17 mouse cellular contexts compared by ENCODE assay signal in genomic region chr7:141803206-141803605, GRCm38 (mm10).
DNase-seq lines count a peak whose midpoint lies in the region.
"Had no signal": no experiment of that assay in that cellular context is flagged by ENCODE, and none has a peak within 500 bp of the region (broad histone marks: within the 10 kb centered on the region; RNA-seq: fewer than 3 reads in every experiment).

No protein-coding gene starts in this region.

- peak; percentile 18 for DNase-seq in right cerebral cortex, adult 18-20 months
- no peak for DNase-seq in right cerebral cortex, postnatal 14 days
- DNase-seq in brain, adult 2 months (ENCODE audit: low read depth, low spot score) = peak; percentile 51
- peak; percentile 6 for DNase-seq in telencephalon, adult 2 months (ENCODE audit: low read depth, low spot score)
- no peak for DNase-seq in embryo, embryonic 10.5 days (ENCODE audit: low spot score)
- DNase-seq in thymus, postnatal 36 days = no peak
- DNase-seq: adrenal gland, adult 2 months; adrenal gland, adult 8-10 months; adrenal gland, postnatal 10 days; adrenal gland, postnatal 14 days; adrenal gland, postnatal 25 days; adrenal gland, postnatal 36 days; B cell, adult 2 months; cerebellum, adult 11 months; cerebellum, adult 11-12 months; cerebellum, adult 18-20 months; cerebellum, adult 2 months had no signal

Comparison
In these comparisons a context has a peak if more than half of its experiments do, and no peak if none do; other contexts are left out.
1. DNase-seq: peak in right cerebral cortex, adult 18-20 months (single experiment), brain, adult 2 months (single experiment) and telencephalon, adult 2 months (single experiment); none in right cerebral cortex, postnatal 14 days (single experiment), embryo, embryonic 10.5 days (single experiment) and thymus, postnatal 36 days (0 of 2).